Mouse (Mus musculus) left cerebral cortex, postnatal 36 days (tissue): Measurements from ENCODE around the gene Olfr694. TPM values are rescaled to one million over a fixed set of nuclear protein-coding genes. Genes with fewer than 3 reads are reported as not detected.
"Not testable (repeated sequence)": the region's sequence is repeated elsewhere in the genome, so short reads cannot be mapped to it uniquely, and the experiment has no call there.

Experiments used
- DNase-seq, 2 experiments: peaks; one replicate each; pipeline ENCODE4 v3.0.0; 2021 to 2022; ENCODE audit warnings: low spot score in 2 of 2, mixed read lengths in 1 of 2
- intact Hi-C: fragments of 180-260 bp; cut with DNase I; formaldehyde crosslinking; loops from one replicate; pipeline ENCODE4 v1.15.1; 2025
- total RNA-seq, 2 experiments: library from RNA; stranded (reverse); gene quantifications; 2 replicates each; pipeline ENCODE4 v1.2.3; 2021

Gene Olfr694
- not detected for total RNA-seq

DNA sequence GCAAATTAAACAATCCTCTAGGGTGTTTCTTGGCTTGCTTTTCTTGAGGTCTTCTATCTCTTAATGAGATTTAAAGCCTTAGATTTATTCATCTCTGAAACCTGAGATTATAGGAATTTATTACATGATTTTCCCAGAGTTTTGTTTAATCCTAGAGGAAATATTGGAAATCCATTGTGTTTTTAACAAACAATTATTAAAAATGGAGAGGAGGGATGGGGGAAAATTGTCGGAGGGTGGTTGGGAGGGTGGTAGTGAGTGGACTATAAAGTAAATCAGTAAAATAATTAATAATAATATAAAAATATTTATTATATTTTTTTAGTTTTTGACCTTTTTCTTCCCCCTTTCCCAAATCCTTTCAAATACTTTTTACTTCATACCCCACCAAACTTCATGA is at the start of gene Olfr694:
Olfr694 (minus strand) TSS at position 101 of the 400 bp plus-strand sequence.
- DNase-seq: no peak
- intact Hi-C loops: no loop called here

DNA sequence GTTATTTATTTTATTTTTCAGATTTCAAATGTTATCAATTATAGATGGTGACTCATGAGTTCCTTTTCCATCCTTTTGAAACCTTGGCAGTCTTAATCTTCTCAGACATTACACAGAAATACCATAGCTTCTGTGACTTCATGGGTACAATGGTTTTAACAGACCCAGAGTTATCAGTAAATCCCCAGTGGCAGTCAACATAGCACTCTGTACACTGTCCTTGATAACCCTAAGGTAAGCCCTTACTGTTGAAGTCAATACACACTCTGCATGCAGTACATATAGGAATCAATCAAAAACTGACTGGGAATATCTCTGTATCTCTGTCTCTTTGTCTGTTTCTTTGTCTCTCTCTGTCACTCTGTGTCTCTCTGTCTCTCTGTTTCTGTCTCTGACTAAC is 45.4 kb upstream of the Olfr694 start:
- DNase-seq: no peak
- intact Hi-C loops: no loop called here

DNA sequence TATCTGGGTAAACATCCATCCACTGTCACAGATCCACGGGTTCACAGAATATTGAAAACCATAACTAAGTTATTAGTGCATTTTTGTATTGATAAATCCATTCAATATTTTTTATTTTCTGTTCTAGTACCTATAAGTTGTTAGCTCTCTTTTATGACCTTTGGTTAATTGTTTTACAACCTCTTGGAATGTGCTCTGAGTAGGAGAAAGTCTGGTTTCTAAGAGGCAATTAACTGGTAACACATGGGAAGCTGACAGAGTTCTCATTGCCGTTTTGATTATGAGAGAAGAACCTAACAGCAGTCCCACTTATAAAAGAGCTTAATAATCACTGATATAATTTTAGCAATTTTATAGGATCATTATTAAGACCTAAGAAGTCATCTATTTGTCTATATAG is 42.1 kb upstream of the Olfr694 start:
- intact Hi-C loops: no loop called here
- DNase-seq: no peak

DNA sequence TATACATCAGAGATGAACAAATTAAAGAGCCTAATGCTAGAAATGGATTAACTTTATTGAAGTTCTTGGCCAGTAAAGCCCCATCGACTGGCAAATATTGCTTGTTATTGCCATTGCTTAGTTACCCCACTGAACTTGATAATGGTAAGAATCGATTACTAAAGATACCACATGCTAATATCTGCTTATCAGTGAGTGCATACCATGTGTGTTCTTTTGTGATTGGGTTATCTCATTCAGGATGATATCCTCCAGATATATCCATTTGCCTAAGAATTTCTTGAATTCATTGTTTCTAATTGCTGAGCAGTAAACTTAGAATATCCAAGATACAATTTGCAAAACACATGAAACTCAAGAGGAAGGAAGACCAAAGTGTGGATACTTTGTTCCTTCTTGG is 34.0 kb upstream of the Olfr694 start:
- intact Hi-C loops, DNase-seq: not testable (repeated sequence)

DNA sequence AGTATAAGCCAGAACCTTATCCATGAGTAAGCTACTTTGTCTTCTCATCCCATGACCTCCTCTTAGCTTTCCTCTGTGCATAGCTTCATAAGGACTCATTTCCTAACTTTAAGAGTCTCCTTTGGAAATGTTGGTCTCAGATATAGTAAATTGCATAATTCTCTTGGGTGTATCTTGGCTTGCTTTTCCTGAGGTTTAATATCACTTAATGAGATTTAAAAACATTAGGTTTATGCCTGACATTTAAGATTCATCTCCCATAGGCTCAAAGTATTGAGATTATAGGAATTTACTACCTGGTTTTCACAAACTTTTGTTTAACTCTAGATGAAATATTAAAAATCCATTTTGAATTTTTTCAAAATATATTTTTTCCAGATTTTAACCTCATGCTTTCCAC is 24.7 kb upstream of the Olfr694 start, which contains the start of gene Olfr695:
Olfr695 (minus strand) TSS at position 101 of the 400 bp plus-strand sequence.
- no peak for DNase-seq
- intact Hi-C loops: no loop called here

DNA sequence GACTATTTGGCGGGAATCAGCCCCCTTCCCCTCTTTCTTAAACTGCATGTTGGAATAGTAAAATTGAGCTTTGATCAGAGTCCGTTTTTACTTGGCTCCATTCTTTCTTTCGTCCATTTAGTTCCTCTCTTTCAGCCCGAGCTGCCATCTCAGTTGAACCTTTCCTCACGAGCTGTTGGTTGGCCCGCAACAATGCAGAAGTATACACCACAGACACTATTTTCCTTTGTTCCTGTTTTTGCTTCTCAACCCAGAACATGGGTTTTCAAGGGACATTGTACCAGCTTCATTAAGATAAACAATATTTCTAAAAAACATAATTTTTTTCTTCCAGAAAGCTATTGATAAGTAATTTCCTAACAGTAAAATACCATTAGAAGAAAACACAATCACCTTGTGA is 19.8 kb upstream of the Olfr694 start:
- intact Hi-C loops: no loop called here
- no peak for DNase-seq

DNA sequence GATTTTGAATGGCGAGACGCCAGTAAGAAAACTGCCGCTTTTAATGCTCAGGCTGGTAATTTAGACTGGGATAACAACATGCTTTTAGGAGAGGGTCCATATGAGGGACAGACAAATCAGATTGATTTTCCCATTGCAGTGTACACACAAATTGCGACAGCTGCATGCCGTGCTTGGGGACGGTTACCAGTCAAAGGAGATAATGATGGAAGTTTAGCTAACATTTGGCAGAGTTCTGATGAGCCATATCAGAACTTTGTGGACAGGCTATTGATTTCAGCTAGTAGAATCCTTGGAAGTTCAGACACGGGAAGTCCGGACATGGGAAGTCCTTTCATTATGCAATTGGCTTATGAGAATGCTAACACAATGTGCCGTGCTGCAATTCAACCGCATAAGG is 16.1 kb upstream of the Olfr694 start:
- intact Hi-C loops, DNase-seq: not testable (repeated sequence)

DNA sequence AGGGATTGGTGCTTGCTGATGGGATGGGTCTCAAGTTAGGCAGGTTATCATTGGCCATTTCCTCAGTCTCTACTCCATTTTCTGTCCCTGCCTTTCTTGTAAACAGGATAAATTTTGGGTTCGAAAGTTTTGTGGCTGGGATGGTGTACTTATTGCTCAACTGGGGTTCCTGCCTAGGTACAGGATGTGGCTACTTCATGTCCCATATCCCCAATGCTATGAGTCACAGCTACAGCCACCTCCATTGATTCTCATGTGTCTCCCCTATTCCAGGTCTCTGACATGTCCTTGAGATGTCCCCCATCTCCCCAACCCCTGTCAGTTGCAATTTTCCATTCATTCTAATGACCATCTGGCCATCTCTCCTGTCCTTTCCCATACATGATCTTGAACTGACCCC is 5.3 kb upstream of the Olfr694 start:
- intact Hi-C loops: no loop called here
- no peak for DNase-seq

DNA sequence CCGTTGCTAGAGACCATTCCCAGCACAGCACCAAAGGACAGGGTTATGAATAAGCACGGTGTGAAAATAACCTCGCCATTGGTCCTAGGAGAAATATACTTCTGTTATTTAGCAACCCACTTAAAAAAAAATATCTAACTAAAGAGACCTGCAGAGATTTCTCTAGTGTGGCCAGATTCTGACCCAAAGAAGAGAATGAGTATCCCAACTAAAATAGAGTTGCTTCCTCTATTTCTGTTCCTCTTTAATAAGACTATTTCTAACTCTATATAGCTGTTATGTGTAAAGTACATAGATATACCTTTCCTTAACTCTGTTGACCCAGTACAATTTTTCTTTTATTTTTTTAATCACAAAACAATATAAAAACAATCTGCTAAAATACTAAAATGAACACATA is 1.4 kb upstream of the Olfr694 start:
- intact Hi-C loops: no loop called here
- no peak for DNase-seq

DNA sequence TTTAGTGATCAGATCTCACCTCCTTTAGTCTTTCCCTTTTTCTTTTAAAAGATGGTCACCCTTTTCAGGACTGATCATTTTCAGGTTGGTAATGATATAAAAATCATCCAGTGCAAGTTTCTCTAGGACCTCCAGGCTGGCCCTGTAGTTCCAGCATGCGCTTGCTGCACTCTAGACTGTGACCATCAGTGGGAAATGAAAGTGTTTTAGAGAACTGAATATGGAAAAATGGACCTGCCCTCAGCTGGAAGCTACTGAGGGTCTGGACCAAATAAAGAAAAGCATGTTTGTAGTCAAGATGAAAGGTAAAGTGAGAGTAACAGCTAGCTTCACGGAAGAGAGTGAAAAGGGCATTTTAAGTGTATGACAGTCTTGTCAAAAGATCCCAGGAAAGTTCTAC is 6.2 kb downstream of the Olfr694 start:
- no peak for DNase-seq
- intact Hi-C loops: no loop called here

DNA sequence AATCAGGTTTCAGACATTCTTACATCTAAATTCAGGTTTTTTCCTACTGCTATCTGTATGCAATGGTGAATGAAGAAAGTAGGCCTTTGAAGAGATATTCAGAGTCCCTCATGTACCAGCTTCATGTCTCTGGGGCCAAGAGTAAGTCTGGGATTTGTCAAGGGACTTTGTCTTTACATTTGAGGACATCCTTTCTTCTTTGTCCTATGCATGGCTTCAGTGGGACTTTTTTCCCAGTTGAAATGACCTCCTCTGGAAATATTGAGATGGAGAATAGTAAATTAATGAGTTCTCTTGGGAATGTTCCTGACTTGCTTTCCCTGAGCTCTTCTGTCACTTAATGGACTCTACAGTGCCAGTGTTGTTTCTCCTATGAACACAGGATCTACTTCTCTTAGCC is 11.1 kb downstream of the Olfr694 start, which contains the start of gene Olfr693:
Olfr693 (minus strand) TSS at position 101 of the 400 bp plus-strand sequence.
- no peak for DNase-seq
- intact Hi-C loops: no loop called here

DNA sequence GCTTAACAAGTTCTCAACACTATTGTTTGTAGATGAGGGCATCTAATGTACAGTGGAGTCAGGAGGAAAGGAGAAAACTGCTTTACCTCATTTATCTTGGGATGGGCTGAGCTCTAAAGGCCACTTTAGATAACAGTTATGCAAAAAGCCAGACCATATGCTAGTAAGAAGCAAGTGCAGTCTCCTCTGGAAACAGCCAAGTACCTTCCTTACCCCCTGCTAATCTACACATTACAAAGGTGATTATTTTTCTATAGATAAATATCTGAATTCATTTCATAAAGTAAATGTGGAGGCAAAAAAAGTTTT is 39.3 kb downstream of the Olfr694 start:
- intact Hi-C loops: no loop called here
- no peak for DNase-seq

DNA sequence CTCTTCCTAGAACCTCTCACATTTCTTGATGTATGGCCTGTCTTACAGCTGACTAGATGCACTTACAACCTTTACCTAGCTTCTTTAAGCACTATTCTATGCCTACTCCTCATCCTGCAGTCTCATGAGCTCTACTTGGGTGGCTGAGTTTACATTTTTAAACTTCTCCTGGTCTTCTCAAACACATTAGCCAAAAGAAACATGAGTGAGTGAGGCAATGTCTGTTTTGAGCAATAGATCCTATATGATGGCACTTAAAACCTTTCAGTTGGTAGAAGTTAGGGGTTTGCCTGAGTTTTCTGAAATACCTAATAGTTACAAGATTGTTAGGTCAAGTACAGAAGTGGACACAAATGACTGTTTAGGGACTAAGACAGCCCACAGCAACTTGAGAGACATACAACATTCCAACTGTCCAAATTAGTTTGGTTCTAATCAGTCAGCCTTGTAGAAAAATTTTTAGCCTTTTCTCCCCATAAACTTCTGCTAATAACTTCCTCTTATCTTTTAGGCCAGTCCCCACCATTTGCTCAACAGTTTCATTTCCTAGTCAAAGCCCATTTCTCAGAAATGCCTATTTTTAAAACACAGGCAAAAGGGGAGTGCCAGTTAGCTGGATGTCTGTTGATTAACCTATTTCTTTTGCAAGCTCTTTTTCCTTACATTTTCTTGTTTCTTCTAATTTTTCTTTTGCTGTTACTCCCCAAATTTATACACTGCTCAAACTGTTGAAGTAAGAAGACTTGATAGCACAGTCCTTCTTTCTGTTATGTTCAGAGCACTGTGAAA is 39.9 kb downstream of the Olfr694 start:
- intact Hi-C loops: no loop called here

DNA sequence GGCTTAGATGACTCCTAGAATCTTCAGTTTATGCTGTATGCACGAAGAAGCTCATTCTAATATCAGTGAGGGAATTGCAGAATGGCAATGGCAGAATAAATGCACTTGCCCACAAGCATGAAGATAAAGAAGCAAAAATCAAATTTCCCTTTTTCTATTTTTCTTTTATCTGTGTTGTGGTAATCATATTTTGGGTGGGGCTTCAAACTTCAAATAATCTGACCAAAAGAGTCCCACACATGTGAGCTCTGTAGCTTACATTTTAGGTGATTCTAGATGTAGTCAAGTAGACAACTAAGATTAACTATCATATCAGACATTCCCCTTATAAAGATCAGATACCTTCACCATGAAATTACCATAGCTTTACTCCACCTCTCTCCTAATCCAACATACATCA is 41.8 kb downstream of the Olfr694 start:
- intact Hi-C loops: no loop called here
- no peak for DNase-seq

More for the DNA sequence above, 39.9 kb downstream of the Olfr694 start:
- no peak for DNase-seq

DNA sequence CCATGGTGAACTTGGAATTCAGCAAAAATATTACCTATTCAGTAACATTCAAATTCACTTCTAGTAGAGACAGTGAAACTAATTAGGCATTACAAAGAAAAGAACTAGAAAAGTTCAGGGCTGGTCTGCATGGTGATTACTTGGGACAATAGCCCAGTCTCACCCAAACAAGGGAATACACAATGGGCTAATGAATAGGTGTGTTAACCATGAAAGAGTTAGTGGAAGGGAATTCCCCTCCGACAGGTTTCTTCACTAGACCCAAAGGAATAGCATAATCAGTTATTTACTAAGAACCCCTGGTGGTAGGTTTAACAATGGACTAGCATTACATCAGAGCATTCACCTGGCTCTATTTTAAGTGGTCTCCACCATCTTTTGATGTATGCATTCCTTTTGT is 46.4 kb downstream of the Olfr694 start:
- DNase-seq: no peak
- intact Hi-C loops: no loop called here

DNA sequence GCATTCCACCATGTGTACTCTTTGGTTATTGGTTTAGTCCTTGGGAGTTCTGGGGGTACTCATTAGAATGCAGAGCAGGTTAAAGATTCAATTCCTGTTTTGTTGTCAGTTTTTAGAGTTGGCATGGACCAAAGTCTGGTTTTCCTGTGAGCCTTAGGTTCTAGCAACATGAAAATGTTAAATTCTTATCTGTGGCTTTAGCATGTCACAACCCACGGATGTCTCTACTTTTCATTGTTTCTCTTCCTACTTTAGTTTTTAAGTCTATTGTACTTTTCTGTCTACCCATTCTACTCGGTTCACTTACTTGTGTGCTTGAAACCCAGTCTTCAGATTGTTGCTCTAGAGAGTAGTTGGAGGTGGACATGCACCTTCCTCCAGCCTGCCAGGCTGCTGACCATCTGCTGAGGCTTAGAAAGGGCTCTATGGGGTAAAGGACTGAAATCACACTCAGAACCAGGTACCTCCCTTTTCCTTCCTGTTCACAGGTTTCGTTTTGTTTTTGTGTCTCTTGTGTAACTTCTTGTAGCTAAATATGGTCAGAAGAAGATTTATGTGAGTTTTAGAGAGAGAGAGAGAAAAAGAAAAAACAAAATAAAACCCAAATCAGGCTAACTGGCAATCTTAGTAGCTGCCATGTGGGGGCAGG is 47.3 kb downstream of the Olfr694 start:
- intact Hi-C loops: no loop called here
- no peak for DNase-seq

DNA sequence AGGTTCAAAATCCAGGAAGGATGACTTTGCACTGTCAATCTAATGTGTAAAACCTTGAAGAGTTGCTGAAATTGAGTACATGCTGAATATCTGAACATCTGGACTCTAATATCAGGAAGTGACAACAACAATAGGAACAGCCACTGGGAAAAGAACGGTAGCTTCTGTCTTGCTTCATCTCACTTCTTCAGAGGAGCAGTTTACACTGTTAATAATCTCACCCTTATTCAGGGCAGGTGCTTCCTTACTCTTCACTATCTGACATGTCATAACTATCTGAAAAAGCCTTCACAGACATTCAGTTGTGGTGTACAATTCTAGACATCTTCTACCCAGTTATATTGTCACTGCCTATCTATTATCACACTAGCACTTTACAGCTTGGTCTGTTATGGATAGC is 50.8 kb downstream of the Olfr694 start:
- no peak for DNase-seq
- intact Hi-C loops: no loop called here

DNA sequence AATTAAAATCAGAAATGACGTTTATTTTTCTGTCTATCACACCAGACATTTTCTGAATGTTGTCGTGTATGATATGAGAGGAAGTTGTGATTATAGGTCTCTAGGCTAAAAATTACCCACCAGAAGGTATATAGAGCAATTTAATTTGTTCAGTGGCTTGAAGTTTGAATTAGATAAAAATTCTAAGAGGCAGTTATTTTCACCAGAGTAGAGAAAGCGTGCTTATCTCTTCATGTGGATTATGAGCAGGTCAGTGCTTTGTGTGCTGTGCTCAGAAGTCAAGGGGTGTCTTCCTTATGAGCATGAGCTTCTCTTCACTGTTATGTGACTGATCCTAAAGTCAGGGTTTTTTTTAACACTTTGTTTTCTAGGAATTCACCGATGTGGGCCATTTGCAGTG is 56.1 kb downstream of the Olfr694 start:
- no peak for DNase-seq
- intact Hi-C loops: no loop called here
